Mouse (Mus musculus) gastrocnemius, adult 2 months (tissue): ENCODE results near the gene Fcgr3. TPM values are rescaled to one million over a fixed set of nuclear protein-coding genes. Genes with fewer than 3 reads are reported as not detected.
"Not testable (repeated sequence)": the region's sequence is repeated elsewhere in the genome, so short reads cannot be mapped to it uniquely, and the experiment has no call there.

ENCODE experiments used
- DNase-seq: peaks from one replicate; pipeline ENCODE4 v3.0.0; 2022
- H3K27ac ChIP-seq: fragments of 200-600 bp; 2 replicates; pipeline ENCODE4 v1.8.1; 2022; ENCODE audit warnings: mild to moderate bottlenecking
- H3K4me3 ChIP-seq: fragments of 200-600 bp; 2 replicates; pipeline ENCODE4 v1.8.1; 2022; ENCODE audit warnings: mild to moderate bottlenecking, moderate library complexity
- CTCF ChIP-seq: fragments of 200-600 bp; IDR thresholded peaks from 2 replicates; pipeline ENCODE4 v1.8.1; 2022; ENCODE audit warnings: antibody characterized with exemption, mild to moderate bottlenecking, moderate library complexity
- intact Hi-C: fragments of 180-260 bp; cut with DNase I; formaldehyde crosslinking; loops from one replicate; pipeline ENCODE4 v1.15.1; 2025
- total RNA-seq, 2 experiments: library from RNA; stranded (reverse); gene quantifications; 2 replicates each; pipeline ENCODE4 v1.2.3; 2021

Gene Fcgr3
- total RNA-seq, 2 experiments from 2014 or later = 1.8 to 4.3 TPM

- H3K4me3 ChIP-seq = peak overlapping the region; percentile 81
- DNase-seq = peak; percentile 89
Measured at GRCm38 (mm10) chr1:171101733-171102546, 37.2 kb upstream of the Fcgr3 start.

GRCm38 (mm10) chr1:171101033-171101432 lies 36.3 kb upstream of the Fcgr3 start:
- no peak for DNase-seq
- Histone ChIP-seq H3K4me3 (no peak overlapping the region), H3K27ac (no peak overlapping the region)
- intact Hi-C loops = no loop called here
- TF ChIP-seq CTCF = no peak

More at GRCm38 (mm10) chr1:171101733-171102546, 37.2 kb upstream of the Fcgr3 start:
- H3K27ac ChIP-seq = peak overlapping the region; percentile 91
- intact Hi-C loops = loop anchor here (2.0 kb wide), 1 partner anchor 63 kb away; no protein-coding TSS in a partner anchor
- TF ChIP-seq CTCF = peak; percentile 28; the same call in 1 of the 2 replicates

GRCm38 (mm10) chr1:171097612-171098011 lies 32.9 kb upstream of the Fcgr3 start:
- intact Hi-C loops = no loop called here
- TF ChIP-seq CTCF = no peak

GRCm38 (mm10) chr1:171097136-171097535 lies 32.4 kb upstream of the Fcgr3 start:
- intact Hi-C loops = no loop called here

More at GRCm38 (mm10) chr1:171097612-171098011, 32.9 kb upstream of the Fcgr3 start:
- no peak overlapping the region for H3K27ac ChIP-seq
- no peak for DNase-seq
- H3K4me3 ChIP-seq = no peak overlapping the region

GRCm38 (mm10) chr1:171096110-171096964 lies 31.6 kb upstream of the Fcgr3 start:
- TF ChIP-seq CTCF = no peak
- no peak overlapping the region for H3K27ac ChIP-seq
- no peak overlapping the region for H3K4me3 ChIP-seq
- DNase-seq = no peak
- intact Hi-C loops = no loop called here

More at GRCm38 (mm10) chr1:171097136-171097535, 32.4 kb upstream of the Fcgr3 start:
- no peak for TF ChIP-seq CTCF
- H3K27ac ChIP-seq = no peak overlapping the region
- no peak for DNase-seq
- H3K4me3 ChIP-seq = no peak overlapping the region

- H3K4me3 ChIP-seq = no peak overlapping the region
- no peak for DNase-seq
- intact Hi-C loops = no loop called here
- TF ChIP-seq CTCF = no peak
- no peak overlapping the region for H3K27ac ChIP-seq
Measured at GRCm38 (mm10) chr1:171094424-171094823, 29.7 kb upstream of the Fcgr3 start.

GRCm38 (mm10) chr1:171090761-171091160 lies 26.0 kb upstream of the Fcgr3 start:
- Histone ChIP-seq H3K27ac (no peak overlapping the region), H3K4me3 (no peak overlapping the region)
- DNase-seq = no peak
- intact Hi-C loops = no loop called here
- no peak for TF ChIP-seq CTCF

GRCm38 (mm10) chr1:171089891-171090290 lies 25.2 kb upstream of the Fcgr3 start:
- no peak overlapping the region for H3K27ac ChIP-seq
- TF ChIP-seq CTCF = no peak

GRCm38 (mm10) chr1:171088237-171088869 lies 23.6 kb upstream of the Fcgr3 start:
- H3K4me3 ChIP-seq, DNase-seq, H3K27ac ChIP-seq, intact Hi-C loops: not testable (repeated sequence)

More at GRCm38 (mm10) chr1:171089891-171090290, 25.2 kb upstream of the Fcgr3 start:
- intact Hi-C loops = no loop called here
- no peak for DNase-seq
- H3K4me3 ChIP-seq = no peak overlapping the region

GRCm38 (mm10) chr1:171085718-171086117 lies 21.0 kb upstream of the Fcgr3 start:
- TF ChIP-seq CTCF = no peak
- Histone ChIP-seq H3K27ac (no peak overlapping the region), H3K4me3 (peak overlapping the region; percentile 62)
- no peak for DNase-seq
- intact Hi-C loops = no loop called here

GRCm38 (mm10) chr1:171081512-171082231 lies 16.9 kb upstream of the Fcgr3 start:
- DNase-seq, H3K4me3 ChIP-seq, intact Hi-C loops, H3K27ac ChIP-seq: not testable (repeated sequence)

GRCm38 (mm10) chr1:171079825-171080224 lies 15.1 kb upstream of the Fcgr3 start:
- intact Hi-C loops, H3K27ac ChIP-seq, H3K4me3 ChIP-seq, DNase-seq: not testable (repeated sequence)

- intact Hi-C loops = not testable (repeated sequence)
Measured at GRCm38 (mm10) chr1:171079345-171079744, 14.6 kb upstream of the Fcgr3 start.

GRCm38 (mm10) chr1:171078419-171078818 lies 13.7 kb upstream of the Fcgr3 start:
- DNase-seq, H3K27ac ChIP-seq, intact Hi-C loops: not testable (repeated sequence)
- H3K4me3 ChIP-seq = peak overlapping the region; percentile 15; the same call in 1 of the 2 replicates

More at GRCm38 (mm10) chr1:171079345-171079744, 14.6 kb upstream of the Fcgr3 start:
- DNase-seq, H3K4me3 ChIP-seq, H3K27ac ChIP-seq: not testable (repeated sequence)

- H3K27ac ChIP-seq, intact Hi-C loops: not testable (repeated sequence)
- peak overlapping the region; percentile 53 for H3K4me3 ChIP-seq
- peak; percentile 38 for DNase-seq
Measured at GRCm38 (mm10) chr1:171077955-171078354, 13.2 kb upstream of the Fcgr3 start.

- DNase-seq, H3K27ac ChIP-seq, H3K4me3 ChIP-seq, intact Hi-C loops: not testable (repeated sequence)
Measured at GRCm38 (mm10) chr1:171077192-171077591, 12.5 kb upstream of the Fcgr3 start.

GRCm38 (mm10) chr1:171076176-171076575 lies 11.4 kb upstream of the Fcgr3 start:
- H3K4me3 ChIP-seq, DNase-seq, intact Hi-C loops, H3K27ac ChIP-seq: not testable (repeated sequence)
